Mouse (Mus musculus) hindbrain, embryonic 12.5 days (tissue): ENCODE results near the gene Tspan9. TPM values are rescaled to one million over a fixed set of nuclear protein-coding genes. Genes with fewer than 3 reads are reported as not detected.

ENCODE experiments used
- ATAC-seq: fragments of 200-750 bp; cut with Nextera tagmentation; 2 replicates; pipeline ENCODE4 v1.8.0; 2017; ENCODE audit warnings: moderate TSS enrichment; ENCODE audit not compliant: low FRiP score
- H3K27ac ChIP-seq: fragments of 300-500 bp; sonication (generic); 2 replicates; pipeline ENCODE4 v1.5.1; 2016; ENCODE audit warnings: mild to moderate bottlenecking
- H3K27me3 ChIP-seq: fragments of 300-500 bp; sonication (generic); 2 replicates; pipeline ENCODE4 v1.6.1; 2016; ENCODE audit warnings: mild to moderate bottlenecking
- H3K36me3 ChIP-seq: fragments of 300-500 bp; sonication (generic); 2 replicates; pipeline ENCODE4 v1.6.1; 2016; ENCODE audit warnings: mild to moderate bottlenecking
- H3K4me1 ChIP-seq: fragments of 300-500 bp; sonication (generic); 2 replicates; pipeline ENCODE4 v1.6.1; 2016
- H3K4me2 ChIP-seq: fragments of 300-500 bp; sonication (generic); replicated peaks from 2 replicates; pipeline ENCODE4 v1.6.1; 2016; ENCODE audit warnings: mild to moderate bottlenecking
- H3K4me3 ChIP-seq: fragments of 300-500 bp; sonication (generic); 2 replicates; pipeline ENCODE4 v1.5.1; 2016; ENCODE audit warnings: mild to moderate bottlenecking
- H3K9ac ChIP-seq: fragments of 300-500 bp; sonication (generic); 2 replicates; pipeline ENCODE4 v1.6.1; 2016; ENCODE audit warnings: mild to moderate bottlenecking, moderate library complexity
- H3K9me3 ChIP-seq: fragments of 300-500 bp; sonication (generic); replicated peaks from 2 replicates; pipeline ENCODE4 v1.6.1; 2016; ENCODE audit warnings: mild to moderate bottlenecking
- WGBS: fragments of 180-500 bp; shearing (Covaris S2); methylation state at CpG from one replicate; pipeline ENCODE4 v1.1.7; 2016; 5-methylcytosine and 5-hydroxymethylcytosine counted together
- microRNA-seq: library from miRNA; unstranded; fragments of <30 nt; microRNA quantifications from one replicate; pipeline ENCODE4, GENCODE M21; 2017
- polyA plus RNA-seq: library from polyadenylated mRNA; unstranded; fragments of >200 nt; fragmentation: Nextera tagmentation; extraction: Ambion mirVana; gene quantifications from 2 replicates; pipeline ENCODE4 v1.2.1, GENCODE M21; 2016

Gene Tspan9
- polyA plus RNA-seq, 1 experiment from 2014 or later, result 63.4 TPM

GRCm38 (mm10) chr6:127916993-127917392 is 226.4 kb downstream of the Tspan9 start:
- Histone ChIP-seq H3K9ac (no peak overlapping the region), H3K4me2 (no peak overlapping the region), H3K9me3 (peaks cover 7% of the 10 kb centered on the region; the same call in 1 of the 2 replicates), H3K4me3 (no peak overlapping the region), H3K36me3 (peaks cover 15% of the 10 kb centered on the region), H3K27me3 (peaks cover 3% of the 10 kb centered on the region; the same call in 1 of the 2 replicates), H3K27ac (no peak overlapping the region), H3K4me1 (peaks cover 8% of the 10 kb centered on the region; the same call in 1 of the 2 replicates)
- no peak for ATAC-seq
- WGBS, result 64% methylated on average over 3 of the region's 3 CpGs

GRCm38 (mm10) chr6:127912938-127913337 is 230.5 kb downstream of the Tspan9 start:
- H3K4me3 ChIP-seq, result no peak overlapping the region
- ATAC-seq, result no peak
- H3K4me2 ChIP-seq, result no peak overlapping the region
- H3K27ac ChIP-seq, result no peak overlapping the region
- H3K27me3 ChIP-seq, result no peaks in the 10 kb centered on the region
- 0 out of 2 replicates have a peak, but pooled peaks cover 4% of the 10 kb centered on the region for H3K4me1 ChIP-seq
- H3K9me3 ChIP-seq, result peaks cover 7% of the 10 kb centered on the region; the same call in 1 of the 2 replicates
- WGBS, result 93% methylated on average over 3 of the region's 3 CpGs
- no peak overlapping the region for H3K9ac ChIP-seq
- peaks cover 21% of the 10 kb centered on the region for H3K36me3 ChIP-seq

- Histone ChIP-seq H3K4me2 (no peak overlapping the region), H3K9me3 (peaks cover 7% of the 10 kb centered on the region; the same call in 1 of the 2 replicates), H3K9ac (no peak overlapping the region), H3K27me3 (no peaks in the 10 kb centered on the region), H3K27ac (no peak overlapping the region), H3K4me3 (no peak overlapping the region), H3K36me3 (peaks cover 24% of the 10 kb centered on the region), H3K4me1 (no peaks in the 10 kb centered on the region)
- WGBS, result 59% methylated on average over 4 of the region's 4 CpGs
- no peak for ATAC-seq
These were observed 231.7 kb downstream of the Tspan9 start for GRCm38 (mm10) chr6:127911687-127912086.

Small RNAs within 50 kb of the gene (microRNA-seq; reads per million reads assigned to microRNA genes)
- not detected for gene Gm26338

Other genes starting within 250 kb of the Tspan9 start
- gene Tead4, start 157.2 kb upstream of the Tspan9 start, polyA plus RNA-seq, result 2.4 TPM in 2 replicates
- gene Tulp3, start 212.3 kb upstream of the Tspan9 start, polyA plus RNA-seq, result 22.0 and 22.2 TPM in 2 replicates
- gene Rhno1, start 219.3 kb upstream of the Tspan9 start, polyA plus RNA-seq, result 138 and 142 TPM in 2 replicates
- 36.1 and 40.3 TPM in 2 replicates for gene Foxm1, start 219.4 kb upstream of the Tspan9 start, polyA plus RNA-seq
- 0.65 and 0.76 TPM in 2 replicates for gene Tex52, start 231.9 kb upstream of the Tspan9 start, polyA plus RNA-seq
- gene Gm44596, start 231.9 kb upstream of the Tspan9 start, polyA plus RNA-seq, result not detected in 2 replicates